Mouse (Mus musculus) layer of hippocampus, adult 9-11 months (tissue): ENCODE measurements around the gene Tmem165.

Experiments
- DNase-seq: peaks from one replicate; pipeline ENCODE4 v3.0.0; 2022

Tmem165 gene

GRCm38 (mm10) chr5:76250948-76251347 is 67.3 kb downstream of the Tmem165 start:
- no peak for DNase-seq
